Mouse (Mus musculus) C2C12 (cell line): ENCODE results near the gene Aurkb.

Experiments
- CEBPB ChIP-seq: IDR thresholded peaks from one replicate; pipeline ENCODE4 v1.6.1; 2011; ENCODE audit warnings: low read depth, mild to moderate bottlenecking, control low read depth, moderate library complexity
- CTCF ChIP-seq: IDR thresholded peaks from one replicate; pipeline ENCODE4 v1.5.1; 2011; ENCODE audit not compliant: control insufficient read depth, insufficient read depth, insufficient read length
- MAX ChIP-seq: IDR thresholded peaks from one replicate; pipeline ENCODE4 v1.6.1; 2011; ENCODE audit warnings: mild to moderate bottlenecking, control low read depth
- MYOG ChIP-seq: IDR thresholded peaks from one replicate; pipeline ENCODE4 v1.6.1; 2011; ENCODE audit not compliant: control insufficient read depth, insufficient read length; ENCODE audit errors: extremely low read depth
- USF1 ChIP-seq: IDR thresholded peaks from one replicate; pipeline ENCODE4 v1.6.1; 2011; ENCODE audit warnings: low read depth, mild to moderate bottlenecking, control low read depth, moderate library complexity

GRCm38 (mm10) chr11:69091566-69092385 is 46.3 kb downstream of the Aurkb start:
- TF ChIP-seq CTCF (no peak), MYOG (no peak), USF1 (no peak), MAX (no peak), CEBPB (no peak)
